Mouse (Mus musculus) cortical plate, adult 2 months (tissue): ENCODE results near the gene Olfr883. TPM values are rescaled to one million over a fixed set of nuclear protein-coding genes. Genes with fewer than 3 reads are reported as not detected.

Experiments
- H3K27ac ChIP-seq: fragments of 200-500 bp; 2 replicates; pipeline ENCODE4 v1.5.1; 2012; ENCODE audit warnings: low read length, control low read depth, inconsistent platforms; ENCODE audit not compliant: insufficient read depth
- H3K4me1 ChIP-seq: fragments of 200-500 bp; 2 replicates; pipeline ENCODE4 v1.6.1; 2011; ENCODE audit warnings: low read length; ENCODE audit not compliant: control insufficient read depth, insufficient read depth
- H3K4me3 ChIP-seq: fragments of 200-500 bp; 2 replicates; pipeline ENCODE4 v1.5.1; 2011; ENCODE audit warnings: mild to moderate bottlenecking, low read length, control low read depth; ENCODE audit not compliant: insufficient read depth
- CTCF ChIP-seq: fragments of 200-500 bp; IDR thresholded peaks from 2 replicates; pipeline ENCODE4 v1.5.1; 2011; ENCODE audit warnings: mild to moderate bottlenecking, control low read depth, low read length; ENCODE audit not compliant: insufficient read depth; ENCODE audit errors: extremely low read depth
- POLR2A ChIP-seq: fragments of 200-500 bp; IDR thresholded peaks from 2 replicates; pipeline ENCODE4 v1.6.1; 2011; ENCODE audit warnings: mild to moderate bottlenecking, low read length, control low read depth; ENCODE audit not compliant: insufficient read depth; ENCODE audit errors: extremely low read depth
- polyA plus RNA-seq: library from polyadenylated mRNA; depleted of rRNA; stranded (reverse); fragments of >200 nt; gene quantifications from 2 replicates; pipeline ENCODE4 v1.2.3, GENCODE M21; 2012; rRNA removed

Olfr883 gene
- polyA plus RNA-seq: not detected in 2 replicates

DNA sequence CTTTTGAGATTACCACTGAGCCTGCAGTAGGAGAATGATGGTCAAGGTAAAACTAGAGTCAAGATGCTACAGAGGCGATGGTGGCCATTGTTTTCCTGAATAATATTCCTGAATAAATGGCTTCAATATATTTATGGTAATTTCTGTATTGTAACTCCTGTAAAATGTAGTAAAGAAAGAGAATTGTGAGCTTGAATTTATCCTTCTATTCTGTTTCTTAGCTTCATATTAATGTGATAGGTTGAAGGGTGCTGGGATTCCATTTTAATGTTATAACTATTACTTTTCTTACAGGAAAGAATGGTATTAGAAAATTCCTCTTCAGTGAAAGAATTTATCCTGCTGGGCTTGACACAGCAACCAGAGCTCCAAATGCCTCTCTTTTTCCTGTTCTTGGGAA is at the start of gene Olfr883:
Gene Olfr883 (plus strand): TSS at position 301 of the 400 bp plus-strand sequence.
- Histone ChIP-seq H3K27ac (no peak within 1 kb of the TSS), H3K4me3 (no peak within 1 kb of the TSS), H3K4me1 (no peaks in the 10 kb centered on the region)
- TF ChIP-seq CTCF (no peak), POLR2A (no peak)

DNA sequence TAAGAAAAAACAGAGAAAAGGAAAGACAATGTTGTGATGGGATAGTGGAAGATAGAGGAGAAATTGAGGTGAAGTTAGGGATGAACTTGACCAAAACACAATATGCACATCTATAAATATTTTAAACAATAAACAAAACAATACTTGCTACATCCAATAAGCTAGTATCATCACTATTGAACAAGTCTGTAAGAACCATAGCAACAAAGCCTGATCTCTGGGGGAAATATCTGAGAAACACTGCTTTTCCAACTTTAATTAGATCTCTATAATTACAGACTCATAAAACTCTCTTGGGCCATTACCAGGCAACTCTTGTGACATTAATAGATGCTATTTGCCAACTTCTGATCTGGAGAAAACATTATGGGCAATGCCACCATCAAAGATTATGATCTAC is 34.1 kb upstream of the Olfr883 start, which contains the start of gene Olfr881:
Gene Olfr881 (plus strand): TSS at position 301 of the 400 bp plus-strand sequence.
- Histone ChIP-seq H3K27ac (no peak within 1 kb of the TSS), H3K4me3 (no peak within 1 kb of the TSS), H3K4me1 (no peaks in the 10 kb centered on the region)
- TF ChIP-seq CTCF: no peak
- no peak for TF ChIP-seq POLR2A

DNA sequence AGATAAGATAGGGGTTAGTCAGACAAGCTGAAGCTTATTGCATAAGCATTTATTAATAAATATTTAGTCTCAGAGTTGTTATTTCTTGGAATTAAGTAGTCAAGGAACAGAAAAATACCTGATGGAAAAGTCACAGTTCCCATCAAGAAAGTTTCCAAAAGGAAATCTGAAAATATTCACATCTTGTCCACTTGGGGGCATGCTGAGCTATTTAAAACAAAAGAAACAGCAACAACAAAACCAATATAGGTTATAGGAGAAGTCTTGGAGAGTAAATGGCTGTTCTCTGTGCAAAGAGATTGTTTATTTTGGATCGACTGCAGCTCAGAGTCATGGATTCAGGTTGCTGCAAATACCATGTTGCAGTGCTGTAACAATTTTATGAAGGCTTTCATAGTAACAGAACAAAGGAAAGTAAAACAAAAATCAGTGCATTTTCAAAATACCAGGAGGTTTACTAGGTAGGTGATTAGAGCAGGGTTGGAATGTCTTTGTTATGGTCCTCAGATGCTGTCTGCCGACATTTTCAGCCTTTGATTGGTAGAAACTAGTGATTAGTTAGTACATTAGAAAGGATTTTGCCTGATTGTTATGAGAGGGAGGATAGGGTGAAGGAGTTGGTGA is 26.9 kb upstream of the Olfr883 start:
- Histone ChIP-seq H3K4me1 (no peaks in the 10 kb centered on the region), H3K4me3 (no peak overlapping the region), H3K27ac (no peak overlapping the region)
- no peak for TF ChIP-seq POLR2A

DNA sequence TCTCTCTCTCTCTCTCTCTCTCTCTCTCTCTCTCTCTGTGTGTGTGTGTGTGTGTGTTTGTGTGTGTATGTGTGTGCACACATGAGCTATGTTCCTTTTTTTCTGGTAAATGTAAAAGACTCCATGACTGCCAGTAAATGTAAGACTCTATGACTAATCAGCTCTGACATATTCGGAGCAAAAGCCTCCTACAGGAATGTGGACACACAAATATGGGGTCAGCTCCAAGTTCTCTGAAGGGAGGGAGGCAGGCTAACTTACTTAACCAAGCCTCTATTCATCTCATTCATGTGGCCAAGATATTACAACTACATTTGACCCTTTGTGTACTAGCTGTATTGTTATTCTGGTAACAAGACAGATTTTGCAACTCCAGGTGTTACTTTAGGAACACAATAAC is 25.6 kb upstream of the Olfr883 start:
- no peaks in the 10 kb centered on the region for H3K4me1 ChIP-seq
- H3K27ac ChIP-seq: no peak overlapping the region
- H3K4me3 ChIP-seq: no peak overlapping the region
- TF ChIP-seq POLR2A (no peak), CTCF (no peak)

DNA sequence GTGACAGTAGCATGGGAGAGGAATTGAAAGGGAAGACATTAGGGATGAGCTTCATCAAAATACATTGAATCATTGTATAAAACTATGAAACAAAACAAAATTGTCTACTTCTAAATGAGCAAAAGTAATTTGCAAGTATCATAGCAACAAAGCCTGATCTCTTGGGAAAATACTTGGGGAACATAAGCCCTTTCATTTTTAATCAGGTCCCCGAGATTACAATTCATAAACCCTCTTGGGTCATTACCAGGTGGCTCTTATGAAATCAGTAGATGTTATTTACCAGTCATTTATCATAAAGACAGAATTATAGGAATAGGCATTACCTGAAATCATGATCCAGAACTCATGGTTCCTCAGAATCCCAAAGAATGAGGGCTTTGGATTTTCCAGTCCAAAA is 20.6 kb downstream of the Olfr883 start, which contains the start of gene Olfr884:
Gene Olfr884 (plus strand): TSS at position 301 of the 400 bp plus-strand sequence.
- H3K4me1 ChIP-seq: no peaks in the 10 kb centered on the region
- H3K4me3 ChIP-seq: no peak within 1 kb of the TSS
- no peak within 1 kb of the TSS for H3K27ac ChIP-seq
- TF ChIP-seq CTCF: no peak
- no peak for TF ChIP-seq POLR2A

DNA sequence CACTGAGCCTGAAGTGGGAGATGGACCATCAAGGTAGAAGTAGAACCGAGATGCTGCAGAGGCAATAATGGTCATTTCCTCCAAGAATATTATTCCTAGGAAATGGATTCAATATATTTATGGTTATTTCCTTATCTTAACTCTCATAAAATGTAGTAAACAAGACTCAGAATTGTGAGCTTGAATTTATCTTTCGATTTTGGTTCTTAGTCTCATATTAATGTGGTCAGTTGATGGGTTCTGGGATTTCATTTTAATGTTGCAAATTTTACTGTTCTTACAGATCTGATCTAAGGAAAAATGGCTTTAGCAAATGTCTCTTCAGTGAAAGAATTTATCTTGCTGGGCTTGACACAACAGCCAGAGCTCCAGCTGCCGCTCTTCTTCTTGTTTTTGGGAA is 35.4 kb downstream of the Olfr883 start, which contains the start of gene Olfr885:
Gene Olfr885 (plus strand): TSS at position 301 of the 400 bp plus-strand sequence.
- no peak within 1 kb of the TSS for H3K4me3 ChIP-seq
- TF ChIP-seq CTCF (no peak), POLR2A (no peak)
- H3K4me1 ChIP-seq: no peaks in the 10 kb centered on the region

More for the DNA sequence above, 35.4 kb downstream of the Olfr883 start, which contains the start of gene Olfr885:
- H3K27ac ChIP-seq: no peak within 1 kb of the TSS

Other genes with a start within 250 kb of the Olfr883 start
- gene Olfr876, start 222.8 kb upstream of the Olfr883 start, polyA plus RNA-seq: not detected in 2 replicates
- gene Olfr877, start 171.5 kb upstream of the Olfr883 start, polyA plus RNA-seq: 0.11 and 0.31 TPM in 2 replicates
- 0.02 TPM in 1 of 2 replicates, not detected in the other for gene Olfr145, start 129.1 kb upstream of the Olfr883 start, polyA plus RNA-seq
- 0.23 and 0.26 TPM in 2 replicates for gene Olfr878, start 108.0 kb upstream of the Olfr883 start, polyA plus RNA-seq
- gene Olfr881, start 34.0 kb upstream of the Olfr883 start, polyA plus RNA-seq: 0.08 TPM in 1 of 2 replicates, not detected in the other
- gene Olfr884, start 20.7 kb downstream of the Olfr883 start, polyA plus RNA-seq: not detected in 2 replicates
- gene Olfr885, start 35.5 kb downstream of the Olfr883 start, polyA plus RNA-seq: not detected in 2 replicates
- gene Olfr887, start 58.3 kb downstream of the Olfr883 start, polyA plus RNA-seq: not detected in 2 replicates
- gene Olfr888, start 82.3 kb downstream of the Olfr883 start, polyA plus RNA-seq: not detected in 2 replicates
- gene Olfr889, start 89.4 kb downstream of the Olfr883 start, polyA plus RNA-seq: not detected in 2 replicates
- not detected in 2 replicates for gene Olfr890, start 116.7 kb downstream of the Olfr883 start, polyA plus RNA-seq
- gene Olfr891, start 155.0 kb downstream of the Olfr883 start, polyA plus RNA-seq: not detected in 2 replicates
- not detected in 2 replicates for gene Olfr893, start 182.6 kb downstream of the Olfr883 start, polyA plus RNA-seq
- not detected in 2 replicates for gene Olfr894, start 192.2 kb downstream of the Olfr883 start, polyA plus RNA-seq
- gene Olfr143, start 227.0 kb downstream of the Olfr883 start, polyA plus RNA-seq: not detected in 2 replicates
- not detected in 2 replicates for gene Olfr895, start 242.0 kb downstream of the Olfr883 start, polyA plus RNA-seq